Mouse (Mus musculus) intestine, embryonic 16.5 days (tissue): ENCODE measurements around the gene Mmel1. TPM values are rescaled to one million over a fixed set of nuclear protein-coding genes. Genes with fewer than 3 reads are reported as not detected.

Source experiments
- ATAC-seq: fragments of 200-750 bp; cut with Nextera tagmentation; 2 replicates; pipeline ENCODE4 v1.8.0; 2017; ENCODE audit warnings: moderate TSS enrichment, moderate library complexity
- H3K27ac ChIP-seq: fragments of 300-500 bp; sonication (generic); 2 replicates; pipeline ENCODE4 v1.5.1; 2014; ENCODE audit warnings: mild to moderate bottlenecking, low read length
- H3K27me3 ChIP-seq: fragments of 300-500 bp; sonication (generic); replicated peaks from 2 replicates; pipeline ENCODE4 v1.6.1; 2014; ENCODE audit warnings: low read length, control low read depth, mixed read lengths; ENCODE audit not compliant: control insufficient read depth, insufficient read depth
- H3K36me3 ChIP-seq: fragments of 300-500 bp; sonication (generic); 2 replicates; pipeline ENCODE4 v1.6.1; 2014; ENCODE audit warnings: low read length, control low read depth; ENCODE audit not compliant: control insufficient read depth, insufficient read depth
- H3K4me1 ChIP-seq: fragments of 300-500 bp; sonication (generic); 2 replicates; pipeline ENCODE4 v1.6.1; 2014; ENCODE audit warnings: low read length, control low read depth, mixed read lengths; ENCODE audit not compliant: control insufficient read depth, insufficient read depth
- H3K4me2 ChIP-seq: fragments of 300-500 bp; sonication (generic); 2 replicates; pipeline ENCODE4 v1.6.1; 2014; ENCODE audit warnings: low read depth, low read length, control low read depth
- H3K4me3 ChIP-seq: fragments of 300-500 bp; sonication (generic); 2 replicates; pipeline ENCODE4 v1.5.1; 2014; ENCODE audit warnings: mild to moderate bottlenecking, low read length
- H3K9ac ChIP-seq: fragments of 300-500 bp; sonication (generic); 2 replicates; pipeline ENCODE4 v1.6.1; 2014; ENCODE audit warnings: low read depth, low read length
- H3K9me3 ChIP-seq: fragments of 300-500 bp; sonication (generic); 2 replicates; pipeline ENCODE4 v1.6.1; 2016; ENCODE audit warnings: low read length, control low read depth; ENCODE audit not compliant: control insufficient read depth
- WGBS: fragments of 180-500 bp; shearing (Covaris S2); extraction: QIAGEN DNeasy Blood & Tissue Kit; methylation state at CpG from one replicate; pipeline ENCODE4 v1.1.7; 2014; 5-methylcytosine and 5-hydroxymethylcytosine counted together
- polyA plus RNA-seq: library from polyadenylated mRNA; unstranded; fragments of >200 nt; fragmentation: Nextera tagmentation; extraction: Ambion mirVana; gene quantifications from 2 replicates; pipeline ENCODE4 v1.2.1, GENCODE M21; 2015

The Mmel1 gene
- polyA plus RNA-seq, 1 experiment from 2014 or later, result 0.10 TPM

DNA sequence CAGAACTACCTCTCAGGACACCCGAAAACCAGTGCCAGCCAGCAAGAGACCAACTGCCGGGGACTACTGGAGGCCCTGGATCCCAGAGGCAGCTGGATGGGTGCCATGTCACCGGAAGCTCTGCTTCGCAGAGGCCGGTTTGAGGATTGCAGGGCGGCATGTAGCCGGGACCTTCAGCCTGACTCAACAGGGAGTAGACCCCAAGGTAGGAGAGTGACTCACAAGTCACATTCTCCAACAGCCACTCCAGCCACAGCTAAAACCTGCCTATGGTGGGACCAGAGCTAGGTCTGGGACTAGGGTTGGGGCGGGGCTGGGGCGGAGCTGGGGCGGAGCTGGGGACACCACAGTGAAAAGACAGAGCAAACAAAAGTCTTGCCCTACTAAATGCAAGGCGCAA lies 30.0 kb upstream of the Mmel1 start:
- H3K4me2 ChIP-seq, result no peak overlapping the region
- WGBS, result 41% methylated on average over 11 of the region's 11 CpGs
- no peaks in the 10 kb centered on the region for H3K27me3 ChIP-seq
- H3K9ac ChIP-seq, result no peak overlapping the region
- H3K36me3 ChIP-seq, result no peaks in the 10 kb centered on the region
- H3K27ac ChIP-seq, result no peak overlapping the region
- ATAC-seq, result no peak
- no peaks in the 10 kb centered on the region for H3K4me1 ChIP-seq
- no peaks in the 10 kb centered on the region for H3K9me3 ChIP-seq
- no peak overlapping the region for H3K4me3 ChIP-seq

DNA sequence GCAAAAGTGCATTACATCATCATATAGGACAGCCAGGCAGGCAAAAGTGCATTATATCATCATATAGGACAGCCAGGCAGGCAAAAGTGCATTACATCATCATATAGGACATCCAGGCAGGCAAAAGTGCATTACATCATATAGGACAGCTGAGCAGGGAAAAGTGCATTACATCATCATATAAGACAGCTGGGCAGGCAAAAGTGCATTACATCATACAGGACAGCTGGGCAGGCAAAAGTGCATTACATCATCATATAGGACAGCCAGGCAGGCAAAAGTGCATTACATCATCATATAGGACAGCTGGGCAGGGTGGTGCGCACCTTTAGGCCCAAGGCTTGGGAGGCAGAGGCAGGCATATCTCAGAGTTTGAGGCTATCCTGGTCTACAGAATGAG lies 16.7 kb upstream of the Mmel1 start:
- Histone ChIP-seq H3K27me3 (peaks cover 18% of the 10 kb centered on the region), H3K4me3 (no peak overlapping the region), H3K4me1 (peaks cover 4% of the 10 kb centered on the region), H3K36me3 (no peaks in the 10 kb centered on the region), H3K9me3 (no peaks in the 10 kb centered on the region), H3K9ac (no peak overlapping the region), H3K4me2 (no peak overlapping the region), H3K27ac (no peak overlapping the region)
- 96% methylated on average over 1 of the region's 1 CpGs for WGBS
- no peak for ATAC-seq

DNA sequence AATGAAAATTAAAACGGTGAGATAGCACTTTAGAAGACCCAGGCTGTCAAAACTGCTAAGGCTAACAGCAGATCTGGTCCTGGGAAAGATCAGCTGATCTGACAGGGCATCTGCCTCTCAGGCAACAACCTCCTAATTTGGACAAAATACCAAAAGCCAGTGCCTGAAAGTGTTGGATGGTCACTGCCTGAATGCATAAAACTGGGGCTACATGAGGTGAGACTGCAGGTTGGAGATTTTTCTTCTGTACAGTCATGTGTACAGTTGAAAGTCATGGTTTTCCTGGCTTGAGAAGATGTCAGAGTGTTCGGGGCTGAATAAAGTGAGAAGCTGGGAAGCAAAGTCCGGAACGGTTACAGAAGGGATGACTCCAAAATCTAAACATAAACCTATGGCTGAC lies 15.5 kb upstream of the Mmel1 start:
- no peak for ATAC-seq
- Histone ChIP-seq H3K36me3 (no peaks in the 10 kb centered on the region), H3K4me1 (peaks cover 4% of the 10 kb centered on the region), H3K27ac (no peak overlapping the region), H3K9me3 (no peaks in the 10 kb centered on the region), H3K4me2 (no peak overlapping the region), H3K4me3 (no peak overlapping the region), H3K9ac (no peak overlapping the region), H3K27me3 (peaks cover 21% of the 10 kb centered on the region)
- WGBS, result 66% methylated on average over 4 of the region's 4 CpGs

DNA sequence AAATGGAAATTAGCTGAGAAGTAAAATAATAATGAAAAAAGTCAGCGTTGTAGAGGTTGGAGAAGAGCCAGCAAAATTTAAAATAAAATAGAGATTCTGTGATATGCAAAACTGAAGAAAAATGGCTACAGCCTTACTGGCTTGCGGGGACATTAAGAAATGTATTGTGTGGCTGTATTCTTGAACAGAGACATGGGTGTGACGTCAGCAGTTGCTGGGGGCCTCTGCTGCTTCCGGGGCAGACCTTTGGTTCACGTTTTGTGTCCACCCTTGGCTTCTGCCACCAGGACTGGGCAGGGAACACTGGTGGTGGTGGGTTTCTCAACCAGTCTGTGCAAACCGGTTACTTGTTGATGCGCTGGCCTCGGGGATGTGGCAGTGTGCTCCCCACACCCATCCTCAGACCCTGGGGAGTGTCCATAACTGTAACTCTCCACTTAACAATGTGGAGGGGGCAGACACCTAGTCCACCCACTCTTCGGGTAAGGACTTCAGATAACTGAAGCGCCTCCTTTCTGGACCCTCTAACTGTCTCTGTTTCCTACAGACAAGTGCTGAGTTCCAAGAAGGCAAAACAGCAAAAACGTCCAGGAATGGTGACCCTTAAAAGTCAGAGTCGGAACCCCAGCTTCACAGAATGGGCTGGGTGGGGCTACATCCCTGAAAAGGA lies 14.6 kb upstream of the Mmel1 start:
- Histone ChIP-seq H3K9ac (no peak overlapping the region), H3K36me3 (no peaks in the 10 kb centered on the region), H3K27ac (no peak overlapping the region), H3K27me3 (peaks cover 21% of the 10 kb centered on the region), H3K4me2 (no peak overlapping the region), H3K4me1 (peaks cover 4% of the 10 kb centered on the region), H3K4me3 (no peak overlapping the region), H3K9me3 (no peaks in the 10 kb centered on the region)
- WGBS, result 63% methylated on average over 12 of the region's 12 CpGs
- ATAC-seq, result no peak

DNA sequence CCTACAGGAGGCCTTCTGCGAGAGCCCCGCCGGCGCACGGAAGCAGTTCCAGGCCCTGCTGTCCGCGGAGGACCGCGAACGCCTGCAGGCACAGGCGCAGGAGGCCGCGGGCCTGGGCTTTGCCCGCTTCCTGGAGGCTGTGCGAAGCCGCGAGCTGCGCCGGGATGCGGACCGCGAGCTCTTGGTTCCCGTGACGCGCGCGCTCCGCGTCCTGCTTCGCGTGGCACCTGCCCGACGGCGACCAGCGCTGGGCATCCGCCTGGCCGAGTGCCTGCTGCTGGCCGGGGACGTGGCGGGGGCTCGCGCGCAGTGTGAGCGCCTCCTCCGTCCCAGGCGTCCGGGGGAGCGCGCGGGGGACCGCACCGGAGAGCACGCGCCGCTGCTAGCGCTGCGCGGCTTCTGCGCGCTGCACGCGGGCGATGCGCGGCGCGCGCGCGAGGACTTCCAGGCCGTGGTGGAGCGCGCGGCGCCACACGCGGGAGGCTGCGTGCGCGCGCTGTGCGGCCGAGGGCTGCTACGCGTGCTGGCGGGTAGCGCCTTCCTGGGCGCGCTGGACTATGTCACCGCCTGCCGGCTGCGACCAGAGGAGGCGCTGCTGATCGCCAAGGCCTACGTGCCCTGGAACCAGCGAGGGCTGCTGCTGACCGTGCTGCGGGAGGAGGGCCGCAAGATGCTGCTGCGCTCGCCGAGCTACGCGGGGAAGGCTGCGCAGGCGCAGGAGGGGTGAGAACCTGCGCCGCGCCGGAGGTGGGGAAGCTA lies 13.5 kb upstream of the Mmel1 start:
- peak overlapping the region; percentile 97 for H3K4me2 ChIP-seq
- no peaks in the 10 kb centered on the region for H3K36me3 ChIP-seq
- WGBS, result under 1% methylated on average over 104 of the region's 110 CpGs
- no peaks in the 10 kb centered on the region for H3K9me3 ChIP-seq
- no peak overlapping the region for H3K27ac ChIP-seq
- peaks cover 4% of the 10 kb centered on the region for H3K4me1 ChIP-seq
- peak overlapping the region; percentile 56 for H3K4me3 ChIP-seq
- H3K27me3 ChIP-seq, result peaks cover 21% of the 10 kb centered on the region
- ATAC-seq, result peak; percentile 95
- H3K9ac ChIP-seq, result peak overlapping the region; percentile 51

DNA sequence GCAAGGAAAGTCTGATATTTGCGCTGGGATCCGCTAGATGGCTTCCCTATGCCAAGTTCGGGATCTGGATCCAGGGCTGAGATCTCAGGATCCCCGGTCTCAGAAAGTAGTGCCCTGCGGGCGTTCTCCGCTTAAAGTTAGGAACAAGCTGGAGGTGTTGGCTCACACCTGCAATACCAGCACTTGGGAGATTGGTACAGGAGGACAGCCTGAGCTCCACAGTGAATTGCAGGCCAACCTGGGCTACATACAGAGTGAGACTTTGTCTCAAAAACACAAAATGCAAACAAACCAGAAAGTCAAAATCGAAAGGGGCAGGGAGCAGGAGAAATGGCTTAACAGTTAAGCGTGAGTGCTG lies 12.9 kb upstream of the Mmel1 start:
- Histone ChIP-seq H3K27me3 (peaks cover 21% of the 10 kb centered on the region), H3K36me3 (no peaks in the 10 kb centered on the region), H3K4me1 (peaks cover 4% of the 10 kb centered on the region), H3K27ac (no peak overlapping the region), H3K9ac (peak overlapping the region; percentile 51), H3K4me2 (peak overlapping the region; percentile 97), H3K4me3 (peak overlapping the region; percentile 56), H3K9me3 (no peaks in the 10 kb centered on the region)
- no peak for ATAC-seq
- 16% methylated on average over 9 of the region's 9 CpGs for WGBS

DNA sequence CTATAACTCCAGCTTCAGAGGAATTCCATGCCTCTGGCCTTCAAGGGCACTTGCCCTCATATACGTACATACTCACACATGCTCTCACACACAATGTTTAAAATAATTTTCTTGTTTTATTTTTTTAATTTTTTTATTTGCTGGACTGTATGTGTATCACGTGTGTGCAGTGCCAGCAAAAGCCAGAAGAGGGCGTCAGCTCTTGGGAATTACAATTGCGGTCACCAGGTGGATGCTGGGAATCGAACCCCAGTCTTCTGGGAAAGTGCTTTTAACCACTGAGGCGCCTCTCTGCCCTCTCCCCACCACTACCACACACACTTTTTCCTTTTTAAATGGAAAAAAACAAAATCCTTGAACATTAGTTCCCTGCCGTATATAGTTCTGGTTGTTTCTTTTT lies 12.5 kb upstream of the Mmel1 start:
- Histone ChIP-seq H3K4me1 (peaks cover 4% of the 10 kb centered on the region), H3K27me3 (peaks cover 21% of the 10 kb centered on the region), H3K9me3 (no peaks in the 10 kb centered on the region), H3K27ac (no peak overlapping the region), H3K9ac (peak overlapping the region; percentile 51; the same call in 1 of the 2 replicates), H3K4me3 (no peak overlapping the region), H3K36me3 (no peaks in the 10 kb centered on the region), H3K4me2 (peak overlapping the region; percentile 97; the same call in 1 of the 2 replicates)
- WGBS, result 86% methylated on average over 7 of the region's 7 CpGs
- ATAC-seq, result no peak

DNA sequence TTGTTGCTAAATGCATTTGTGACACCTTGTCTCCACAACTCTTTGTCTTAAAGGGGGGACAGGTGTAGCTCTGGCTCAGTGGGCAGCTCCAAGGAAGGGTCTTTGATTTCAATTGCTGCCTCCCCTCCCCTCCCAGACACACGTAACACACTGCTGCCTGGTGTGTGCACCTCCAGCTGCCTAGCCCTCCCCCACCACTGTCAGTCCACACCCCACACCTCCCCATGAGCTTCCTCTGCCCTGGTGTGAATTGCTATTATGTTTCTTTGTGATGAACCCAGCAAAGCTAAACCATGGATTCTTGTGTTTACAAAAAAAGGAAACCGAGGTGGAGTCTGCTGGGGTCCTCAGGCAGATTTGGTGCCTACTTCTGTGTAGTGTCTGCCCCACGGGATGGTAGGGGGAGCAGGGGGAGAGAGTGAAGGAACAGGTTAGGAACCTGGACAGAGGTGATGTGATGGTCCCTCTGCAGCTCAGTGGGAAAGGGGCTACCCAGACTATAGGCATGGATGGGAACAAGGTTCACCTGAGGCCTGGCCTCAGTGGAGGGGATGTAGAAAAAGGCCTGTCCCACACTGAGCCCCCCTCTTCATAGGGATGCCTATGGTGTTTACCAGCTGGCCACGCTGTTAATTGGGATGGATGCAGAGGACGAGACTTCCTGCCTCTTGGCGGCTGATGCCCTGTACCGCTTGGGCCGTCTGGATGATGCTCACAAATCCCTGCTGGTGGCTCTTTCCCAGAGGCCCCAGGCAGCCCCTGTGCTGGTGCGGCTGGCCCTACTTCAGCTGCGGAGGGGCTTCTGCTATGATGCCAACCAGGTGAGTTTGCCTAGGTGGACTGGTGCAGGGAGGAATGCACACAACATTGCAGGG lies 11.8 kb upstream of the Mmel1 start:
- peaks cover 4% of the 10 kb centered on the region for H3K4me1 ChIP-seq
- peaks cover 21% of the 10 kb centered on the region for H3K27me3 ChIP-seq
- H3K27ac ChIP-seq, result no peak overlapping the region
- no peaks in the 10 kb centered on the region for H3K36me3 ChIP-seq
- ATAC-seq, result no peak
- 80% methylated on average over 10 of the region's 10 CpGs for WGBS
- H3K4me3 ChIP-seq, result no peak overlapping the region
- no peak overlapping the region for H3K4me2 ChIP-seq
- H3K9me3 ChIP-seq, result no peaks in the 10 kb centered on the region
- no peak overlapping the region for H3K9ac ChIP-seq

DNA sequence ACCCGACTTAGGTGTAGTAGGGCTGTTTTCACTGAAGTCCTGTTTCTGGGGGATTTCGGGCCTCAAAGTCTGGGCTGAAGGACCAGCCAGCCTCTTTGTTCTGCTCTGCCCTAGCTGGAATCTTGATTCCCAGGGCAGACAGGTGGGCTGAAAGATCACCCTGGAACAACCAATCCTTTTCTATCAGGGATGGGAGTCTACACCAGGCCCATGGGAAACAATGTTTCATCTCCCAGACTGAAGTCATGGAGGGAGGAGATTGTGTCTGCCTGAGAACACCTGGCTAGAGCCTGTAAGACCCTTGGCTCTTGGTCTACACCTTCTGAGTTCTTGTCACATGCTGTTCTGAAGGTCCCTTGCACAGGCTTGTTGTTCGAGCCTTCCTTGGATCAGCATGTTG lies 10.8 kb upstream of the Mmel1 start:
- ATAC-seq, result no peak
- Histone ChIP-seq H3K27ac (no peak overlapping the region), H3K36me3 (no peaks in the 10 kb centered on the region), H3K4me1 (peaks cover 4% of the 10 kb centered on the region), H3K27me3 (peaks cover 21% of the 10 kb centered on the region), H3K9ac (no peak overlapping the region), H3K4me3 (no peak overlapping the region), H3K9me3 (no peaks in the 10 kb centered on the region), H3K4me2 (no peak overlapping the region)
- 88% methylated on average over 3 of the region's 3 CpGs for WGBS
